ENCODE assay signal across 7 mouse cellular contexts in the genomic region with DNA sequence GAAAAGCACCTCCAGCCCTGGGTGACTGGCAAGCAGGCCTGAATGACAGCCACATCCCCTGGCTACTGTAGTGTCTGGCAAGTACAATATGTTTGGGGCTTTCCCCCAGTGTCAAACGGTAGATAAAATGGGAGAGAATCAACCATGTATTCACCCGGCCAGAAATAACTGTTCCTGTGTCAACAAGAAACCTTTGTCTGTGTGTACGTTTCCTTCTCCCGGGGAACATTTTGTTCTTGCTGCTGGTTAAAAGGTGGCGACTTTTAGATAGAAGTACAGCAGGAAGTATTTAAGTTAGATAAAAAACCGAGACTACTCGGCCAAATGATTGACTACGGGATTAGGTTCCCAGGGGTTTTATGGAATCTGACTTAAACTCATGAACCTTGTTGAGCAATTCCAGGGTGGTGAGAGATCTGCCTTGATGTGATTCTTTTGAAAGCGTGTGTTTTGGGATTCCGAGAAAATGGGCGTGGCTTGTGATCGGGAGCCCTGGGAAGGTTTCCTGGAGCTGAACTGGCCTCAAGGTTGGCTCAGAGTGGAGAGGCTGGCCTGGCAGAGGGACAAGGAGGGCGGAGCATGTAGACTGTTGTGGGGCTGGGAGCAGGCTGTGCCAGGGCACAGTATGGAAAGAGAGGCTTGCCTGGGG. TPM values are rescaled to one million over a fixed set of nuclear protein-coding genes. Genes with fewer than 3 reads are reported as not detected.
DNase-seq lines count a peak whose midpoint lies in the region; ATAC-seq lines count a peak whose summit lies in the region.

No protein-coding gene starts in this region.

- peak; percentile 58; the same call in 1 of the 2 replicates for ATAC-seq in lung, embryonic 15.5 days (ENCODE audit: borderline replicate concordance, extremely low read depth, low FRiP score, low TSS enrichment)

- peak overlapping the region; percentile 36 for H3K4me3 ChIP-seq in lung, embryonic 15.5 days

- H3K4me1 ChIP-seq in lung, embryonic 15.5 days = peaks cover 34% of the 10 kb centered on the region

- H3K9ac ChIP-seq in lung, embryonic 15.5 days = peak overlapping the region; percentile 21

- DNase-seq in ES-CJ7 (ENCODE audit: low read depth, low spot score) (peak; percentile 85), adipocyte (ENCODE audit: low spot score) (peak; percentile 88)
- peak; percentile 31 for DNase-seq in embryo, embryonic 11.5 days (ENCODE audit: low read depth, low spot score)
- peak; percentile 91 to 92 for DNase-seq in heart, adult 9 months (ENCODE audit: low spot score in 2 of 2)
- DNase-seq in kidney, adult 9 months = peak; percentile 83
- peak; percentile 57 to 77 for DNase-seq in urinary bladder, adult 18-20 months (ENCODE audit: low spot score in 2 of 2)

- WGBS in lung, embryonic 15.5 days = 11% methylated on average over 13 of the region's 13 CpGs

- no peaks in the 10 kb centered on the region for H3K9me3 ChIP-seq in lung, embryonic 15.5 days

- H3K27me3 ChIP-seq in lung, embryonic 15.5 days = no peaks in the 10 kb centered on the region

- H3K36me3 ChIP-seq in lung, embryonic 15.5 days = no peaks in the 10 kb centered on the region

- H3K27ac ChIP-seq in lung, embryonic 15.5 days = peak overlapping the region; percentile 46

- peak overlapping the region; percentile 48 for H3K4me2 ChIP-seq in lung, embryonic 15.5 days

RNA-seq across cellular contexts. Expression of gene Nufip1, which starts 39.0 kb away (rescaled TPM):
- 15.3 and 16.5 TPM in 2 replicates for polyA plus RNA-seq in lung, embryonic 15.5 days (2015; fragmentation: Nextera tagmentation; extraction: Ambion mirVana)

RNA-seq across cellular contexts. Expression of gene Gpalpp1, which starts 39.1 kb away (rescaled TPM):
- polyA plus RNA-seq in lung, embryonic 15.5 days (2015; fragmentation: Nextera tagmentation; extraction: Ambion mirVana) = 12.1 and 12.5 TPM in 2 replicates

Comparison
In these comparisons a context has a peak if more than half of its experiments do, and no peak if none do; other contexts are left out.
1. Peak in every context shown above with its lines: DNase-seq, ATAC-seq, H3K4me3 ChIP-seq and H3K27ac ChIP-seq.
2. DNase-seq: peak in every context shown above with its lines; median percentile 92 in heart, adult 9 months; 88 in adipocyte; 85 in ES-CJ7; 83 in kidney, adult 9 months; 67 in urinary bladder, adult 18-20 months; 31 in embryo, embryonic 11.5 days.